Mouse (Mus musculus) kidney, adult 8-10 months (tissue): ENCODE results near the gene Ddn.

Source experiments
- DNase-seq, 2 experiments: peaks; one replicate each; pipeline ENCODE4 v3.0.0; 2022

Ddn gene

GRCm38 (mm10) chr15:98809390-98809789 is at the start of gene Ddn:
Gene Ddn, minus strand, starts transcription at chr15:98809490.
- DNase-seq, result no peak

DNA sequence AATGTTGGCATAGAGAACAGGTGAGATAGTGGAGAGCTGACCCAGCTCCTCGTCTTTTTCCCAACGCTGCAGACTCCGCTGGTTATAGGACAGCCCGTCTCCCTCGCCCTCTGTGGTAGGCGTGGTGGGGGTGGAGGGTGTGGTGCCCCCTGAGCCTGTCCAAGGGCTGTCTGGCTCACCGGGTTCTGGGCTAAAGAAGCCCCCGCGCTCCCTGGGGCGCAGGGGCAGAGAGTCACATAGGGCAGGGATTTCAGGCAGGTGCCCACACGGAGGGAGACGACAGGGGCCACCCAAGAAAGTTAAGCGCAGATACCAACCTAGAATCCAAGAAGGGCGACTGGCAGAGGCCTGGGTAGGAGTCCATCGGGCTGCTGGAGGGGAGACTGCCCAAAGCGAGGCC is 44.9 kb upstream of the Ddn start:
- no peak for DNase-seq

- no peak for DNase-seq
Observed at GRCm38 (mm10) chr15:98853161-98853937, 44.1 kb upstream of the Ddn start.

GRCm38 (mm10) chr15:98852733-98853132 is 43.4 kb upstream of the Ddn start:
- no peak for DNase-seq

DNA sequence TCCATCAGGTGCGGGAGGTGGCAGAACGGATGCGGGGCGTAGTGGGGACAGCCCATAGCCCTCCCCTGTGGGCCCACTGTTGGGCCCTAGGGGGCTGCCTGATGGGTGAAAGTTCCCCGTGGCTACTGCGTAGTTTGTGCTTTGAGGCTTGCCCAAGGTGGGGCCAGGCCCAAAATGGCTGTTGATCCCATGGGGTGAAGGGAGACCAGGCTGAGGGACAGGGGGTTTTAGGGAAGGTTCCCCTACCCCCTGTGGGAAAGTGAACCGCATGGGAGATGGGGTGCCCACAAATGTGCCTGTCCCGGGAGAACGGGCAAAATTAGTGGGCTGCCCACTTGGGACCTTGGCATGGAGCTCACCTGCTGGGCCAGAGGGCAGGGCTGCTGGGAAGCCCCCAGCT is 42.8 kb upstream of the Ddn start:
- DNase-seq, result no peak

GRCm38 (mm10) chr15:98851229-98851818 is 42.0 kb upstream of the Ddn start:
- DNase-seq, result no peak

DNA sequence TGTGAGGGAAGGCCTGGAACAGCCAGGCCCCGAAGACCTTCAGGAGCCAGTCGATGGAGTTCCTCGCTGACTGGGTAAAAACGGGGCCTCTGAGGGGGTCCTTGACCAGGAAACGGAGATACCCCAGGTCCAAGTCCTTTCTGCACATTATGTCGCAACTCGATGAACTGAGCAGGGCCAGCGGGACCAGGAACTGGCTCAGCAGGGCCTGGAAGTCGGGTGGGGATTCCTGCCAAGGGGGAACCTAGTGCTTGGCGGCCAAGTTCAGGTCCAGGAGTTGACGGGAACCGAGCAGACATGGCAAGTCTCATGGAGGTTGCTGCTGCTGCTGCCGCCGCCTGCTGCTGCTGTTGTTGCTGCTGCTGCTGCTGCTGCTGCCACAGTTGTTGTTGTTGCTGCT is 41.4 kb upstream of the Ddn start:
- no peak for DNase-seq

DNA sequence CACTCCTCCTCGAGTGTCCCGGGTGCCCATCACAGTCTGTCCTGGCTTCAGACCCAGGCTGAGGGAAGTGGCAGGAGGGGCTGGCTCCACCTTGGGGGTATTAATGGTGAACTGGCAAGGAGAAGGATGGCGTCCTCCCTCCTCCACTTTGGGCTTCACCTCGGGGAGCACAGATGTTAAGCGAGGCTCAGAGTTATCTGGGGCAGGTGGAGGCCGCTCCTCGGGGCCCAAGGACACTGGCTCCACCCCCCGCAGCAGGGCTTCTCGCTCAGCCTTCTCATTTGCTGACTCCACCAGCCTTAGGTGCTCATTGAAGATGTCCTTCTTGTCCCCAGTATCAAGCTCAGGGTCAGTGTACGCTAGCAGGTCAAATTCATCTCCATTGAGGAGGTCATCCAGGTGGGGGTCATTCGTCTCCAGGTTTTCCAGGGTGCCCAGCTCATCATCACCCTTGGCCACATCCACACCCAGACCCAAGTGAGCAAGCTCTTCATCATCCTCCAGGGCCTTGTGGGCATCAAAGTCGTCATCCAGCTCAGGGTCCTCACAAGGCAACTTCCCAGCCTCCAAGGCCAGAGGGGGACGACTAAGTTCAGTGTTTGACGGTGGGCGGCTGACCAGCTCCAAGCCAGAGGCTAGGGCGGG is 40.8 kb upstream of the Ddn start:
- DNase-seq, result no peak

DNA sequence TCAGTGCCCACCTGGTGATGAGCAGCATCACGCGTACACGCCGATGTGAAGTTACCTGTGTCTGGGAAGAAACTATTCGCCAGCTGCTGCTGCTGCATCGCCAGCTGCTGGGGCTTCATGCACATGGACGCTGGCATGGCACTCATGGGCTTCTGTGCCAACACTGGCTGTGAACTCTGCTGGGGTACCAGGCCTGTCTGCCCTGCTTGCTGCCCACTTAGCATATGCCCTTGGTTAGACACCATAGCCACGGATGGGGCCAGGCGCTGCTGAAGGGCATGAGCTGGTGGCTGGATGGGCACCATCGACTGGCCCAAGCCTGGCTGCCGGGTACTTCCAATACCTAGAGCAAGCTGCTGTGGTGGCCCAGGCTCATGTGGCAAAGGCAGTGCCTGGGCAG is 39.9 kb upstream of the Ddn start:
- no peak for DNase-seq

DNA sequence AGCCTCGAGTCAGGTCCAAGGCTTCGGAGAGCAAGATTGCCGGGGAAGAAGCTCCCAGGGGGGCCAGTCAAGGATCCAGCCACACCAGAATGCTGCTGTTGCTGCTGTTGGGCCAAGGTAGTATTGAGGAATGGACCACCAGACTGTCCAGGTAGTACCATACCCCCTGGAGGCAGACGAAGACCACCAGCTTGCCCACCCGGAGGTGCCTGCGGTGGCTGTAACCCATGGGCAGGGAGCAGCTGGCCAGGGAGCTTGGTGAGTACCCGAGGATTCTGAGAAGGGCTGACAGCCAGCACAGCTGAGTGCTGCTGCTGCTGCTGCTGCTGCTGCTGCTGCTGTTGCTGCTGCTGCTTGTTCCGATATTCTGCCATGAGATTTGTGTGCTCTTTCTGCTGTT is 36.9 kb upstream of the Ddn start:
- no peak for DNase-seq

DNA sequence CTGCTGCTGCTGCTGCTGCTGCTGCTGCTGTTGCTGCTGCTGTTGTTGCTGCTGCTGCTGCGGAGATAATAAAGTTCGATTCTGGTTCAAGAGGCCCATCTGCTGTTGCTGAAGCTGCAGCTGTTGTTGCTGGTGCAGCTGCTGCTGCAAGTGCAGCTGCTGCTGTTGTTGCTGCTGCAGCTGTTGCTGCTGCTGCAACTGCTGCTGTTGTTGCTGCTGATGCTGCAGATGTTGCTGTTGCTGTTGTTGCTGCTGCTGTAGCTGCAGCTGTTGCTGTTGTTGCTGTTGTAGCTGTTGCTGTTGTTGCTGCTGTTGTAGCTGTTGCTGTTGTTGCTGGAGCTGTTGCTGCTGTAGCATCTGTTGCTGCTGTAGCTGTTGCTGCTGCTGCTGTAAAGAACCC is 35.9 kb upstream of the Ddn start:
- DNase-seq, result no peak

- DNase-seq, result no peak
Observed at GRCm38 (mm10) chr15:98843595-98844223, 34.4 kb upstream of the Ddn start.

- no peak for DNase-seq
Observed at GRCm38 (mm10) chr15:98839671-98840585, 30.6 kb upstream of the Ddn start.

GRCm38 (mm10) chr15:98839161-98839560 is 29.9 kb upstream of the Ddn start:
- DNase-seq, result no peak

DNA sequence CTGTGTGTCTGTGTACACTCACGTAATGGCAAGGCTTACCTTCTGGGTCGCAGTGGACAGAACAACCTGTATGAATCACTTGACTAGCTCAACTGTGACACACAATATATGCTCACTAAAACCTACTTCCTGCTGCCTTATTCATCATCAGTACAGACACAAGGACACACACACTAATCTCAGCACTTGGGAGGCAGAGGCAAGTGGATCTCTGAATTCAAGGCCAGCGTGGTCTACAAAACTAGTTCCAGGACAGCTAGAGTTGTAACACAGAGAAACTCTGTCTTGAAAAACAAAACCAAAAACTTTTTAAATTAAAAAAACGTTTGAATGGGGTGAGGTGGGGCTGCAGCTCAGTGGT is 28.4 kb upstream of the Ddn start:
- no peak for DNase-seq

DNA sequence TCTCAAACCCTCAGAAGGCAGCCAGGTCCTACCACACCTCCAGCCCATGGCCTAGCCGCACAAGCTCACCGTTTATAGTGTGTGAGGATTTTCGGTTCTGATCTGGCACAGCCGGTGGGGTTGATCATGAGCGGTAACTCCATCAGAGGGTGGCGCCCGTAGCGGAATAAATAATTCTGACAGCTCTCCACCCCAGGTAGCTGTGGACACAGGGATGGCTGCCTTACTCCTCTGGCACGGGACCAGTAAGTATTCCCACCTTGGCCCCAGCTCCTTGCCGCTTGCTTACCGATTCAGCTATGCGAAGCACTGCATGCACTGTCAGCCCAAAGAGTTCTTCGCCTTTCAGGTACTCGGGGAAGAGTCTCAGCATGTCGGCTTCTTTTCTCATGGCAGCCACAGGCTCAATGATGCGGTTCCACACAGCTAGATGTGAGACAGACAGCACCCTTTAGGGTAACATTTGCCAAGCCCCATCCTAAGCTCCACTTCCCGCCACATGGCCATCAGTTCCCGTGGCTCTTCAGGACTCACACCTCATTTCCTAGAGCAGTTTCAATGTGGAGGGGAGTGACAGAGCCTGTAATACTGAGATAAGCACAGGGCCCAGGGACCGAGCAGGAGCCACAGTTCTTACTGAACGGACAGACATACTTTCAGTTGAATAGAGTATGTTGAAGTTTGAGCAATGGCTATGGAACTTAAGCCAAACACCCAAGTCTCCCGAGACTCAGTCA is 27.9 kb upstream of the Ddn start:
- no peak for DNase-seq

DNA sequence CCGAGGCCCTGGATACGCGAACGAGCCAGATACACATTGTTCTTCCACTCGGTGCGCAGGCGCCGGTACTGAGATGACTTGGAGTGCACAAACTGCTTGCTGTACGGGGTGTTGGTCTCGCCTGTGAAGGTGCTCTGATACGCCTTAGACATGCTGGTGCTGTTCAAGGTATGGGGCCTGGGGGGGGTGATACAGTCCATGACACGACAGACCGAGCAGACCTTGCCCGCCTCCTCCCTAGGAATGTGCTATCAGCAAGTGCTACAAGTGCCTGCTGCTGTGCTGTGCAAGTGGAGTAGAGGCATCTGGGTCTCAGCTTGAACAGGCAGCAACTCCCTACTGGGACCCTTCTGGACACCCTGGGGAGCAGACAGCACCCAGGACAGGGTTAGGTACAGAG is 26.0 kb upstream of the Ddn start:
- no peak for DNase-seq

DNA sequence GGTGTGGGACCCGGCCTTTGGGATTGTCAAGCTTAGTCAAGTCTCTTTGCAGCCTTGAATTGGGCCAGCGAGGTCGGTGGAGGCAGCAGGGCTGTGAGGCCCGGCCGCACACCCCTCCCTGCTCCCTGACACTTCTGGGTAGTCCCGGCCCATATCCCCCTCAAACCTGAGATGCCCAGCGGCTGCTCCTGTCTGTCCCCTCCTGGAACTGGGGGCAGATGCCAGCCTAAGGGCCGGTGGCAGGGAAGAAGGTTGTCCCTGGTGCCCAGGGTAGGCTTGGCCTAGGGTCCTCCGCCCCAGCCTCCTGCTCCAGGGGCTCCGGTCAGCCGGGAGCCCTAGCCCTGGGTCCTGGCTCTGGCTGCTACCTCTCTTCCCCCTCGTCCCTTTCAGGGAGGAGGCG is 24.8 kb upstream of the Ddn start:
- DNase-seq, result no peak

DNA sequence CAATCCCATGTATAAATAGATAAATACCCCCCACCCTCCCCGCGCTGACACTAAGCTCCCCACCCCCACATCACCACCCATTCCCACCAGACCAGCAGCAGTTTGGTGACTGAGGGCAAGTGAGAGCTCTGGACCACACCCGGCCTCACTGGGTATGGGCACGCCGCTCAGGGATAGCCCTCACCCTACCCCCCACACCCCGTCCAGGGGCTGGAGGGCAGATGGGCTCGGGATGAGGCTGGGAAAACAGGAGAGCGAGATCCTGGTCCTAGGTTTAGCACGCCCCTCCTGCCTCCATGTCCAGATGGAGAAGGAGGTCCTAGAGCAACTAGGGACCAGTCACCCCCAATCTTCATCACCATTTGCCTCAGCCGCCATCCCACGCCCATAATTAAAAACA is 24.0 kb upstream of the Ddn start:
- DNase-seq, result no peak

GRCm38 (mm10) chr15:98832161-98833058 is 23.1 kb upstream of the Ddn start:
- DNase-seq, result no peak

DNA sequence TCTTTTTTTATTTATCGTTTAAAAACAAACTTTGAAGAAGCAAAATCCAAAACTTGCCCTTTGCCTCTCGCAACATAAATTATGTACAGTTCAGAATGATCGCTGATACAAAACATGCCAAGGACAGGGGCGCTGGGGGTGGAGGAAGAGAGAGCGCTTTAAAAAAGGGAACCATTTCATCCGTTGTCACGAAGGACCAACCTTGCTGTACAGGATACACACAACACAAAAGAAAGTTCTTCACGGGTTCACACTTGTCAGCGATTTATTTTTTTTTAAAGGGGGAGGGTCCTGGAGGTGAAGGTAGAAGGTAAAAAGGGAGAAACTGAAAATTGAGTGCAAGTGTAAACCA is 22.4 kb upstream of the Ddn start:
- no peak for DNase-seq
